Mouse (Mus musculus) C2C12 (cell line): ENCODE measurements around the gene Mapkapk2. TPM values are rescaled to one million over a fixed set of nuclear protein-coding genes. Genes with fewer than 3 reads are reported as not detected.

Experiments
- H3K27me3 ChIP-seq: one replicate; pipeline ENCODE4 v1.6.1; 2011; ENCODE audit not compliant: control insufficient read depth, insufficient read depth, insufficient read length
- H3K36me3 ChIP-seq: one replicate; pipeline ENCODE4 v1.6.1; 2011; ENCODE audit not compliant: control insufficient read depth, insufficient read depth
- H3K4me3 ChIP-seq: one replicate; pipeline ENCODE4 v1.5.1; 2011; ENCODE audit warnings: mild to moderate bottlenecking, control low read depth; ENCODE audit not compliant: poor library complexity, insufficient read depth, severe bottlenecking
- H3K79me2 ChIP-seq: one replicate; pipeline ENCODE4 v1.6.1; 2011; ENCODE audit not compliant: control insufficient read depth, insufficient read depth
- H3K79me3 ChIP-seq: one replicate; pipeline ENCODE4 v1.6.1; 2011; ENCODE audit warnings: low read depth, control low read depth
- H3ac ChIP-seq: one replicate; pipeline ENCODE3; 2011; ENCODE audit warnings: low read depth; ENCODE audit not compliant: control insufficient read depth, insufficient read length
- CEBPB ChIP-seq: IDR thresholded peaks from one replicate; pipeline ENCODE4 v1.6.1; 2011; ENCODE audit warnings: low read depth, mild to moderate bottlenecking, control low read depth, moderate library complexity
- CTCF ChIP-seq: IDR thresholded peaks from one replicate; pipeline ENCODE4 v1.5.1; 2011; ENCODE audit not compliant: control insufficient read depth, insufficient read depth, insufficient read length
- FOSL1 ChIP-seq: IDR thresholded peaks from one replicate; pipeline ENCODE4 v1.8.0; 2011; ENCODE audit warnings: mild to moderate bottlenecking, low read length; ENCODE audit not compliant: poor library complexity, insufficient read depth, severe bottlenecking
- MAX ChIP-seq: IDR thresholded peaks from one replicate; pipeline ENCODE4 v1.6.1; 2011; ENCODE audit warnings: mild to moderate bottlenecking, control low read depth
- MYOD1 ChIP-seq: IDR thresholded peaks from one replicate; pipeline ENCODE4 v1.6.1; 2011; ENCODE audit warnings: low read depth; ENCODE audit not compliant: control insufficient read depth, insufficient read length
- MYOG ChIP-seq: IDR thresholded peaks from one replicate; pipeline ENCODE4 v1.6.1; 2011; ENCODE audit not compliant: control insufficient read depth, insufficient read length; ENCODE audit errors: extremely low read depth
- USF1 ChIP-seq: IDR thresholded peaks from one replicate; pipeline ENCODE4 v1.6.1; 2011; ENCODE audit warnings: low read depth, mild to moderate bottlenecking, control low read depth, moderate library complexity
- polyA plus RNA-seq: library from polyadenylated mRNA; unstranded; fragments of >200 nt; fragmentation: generic; extraction: Trizol; gene quantifications from one replicate; pipeline ENCODE4 v1.2.1, GENCODE M21; 2012; ENCODE audit warnings: missing spikeins

Mapkapk2 gene
- polyA plus RNA-seq, 1 experiment, result 87.0 TPM

DNA sequence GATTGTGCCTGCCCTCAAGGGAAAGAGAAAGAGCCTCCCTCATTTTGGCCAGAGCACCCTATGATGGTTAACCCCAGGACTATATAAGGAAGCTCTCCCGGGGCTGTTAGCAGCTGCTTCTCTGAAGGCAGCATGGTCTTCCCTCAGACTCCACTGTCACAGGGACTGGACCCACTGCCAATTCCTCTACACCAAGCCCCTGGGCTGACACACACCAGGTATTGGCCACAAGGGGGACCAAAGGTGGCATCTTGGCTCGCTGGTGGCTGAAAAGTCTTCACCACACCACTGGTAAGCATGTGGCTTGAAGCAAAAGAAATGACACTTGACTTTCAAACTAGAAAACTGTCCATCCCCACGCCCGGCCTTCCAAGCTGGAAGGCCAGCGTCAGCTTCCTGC, 47.0 kb downstream of the Mapkapk2 start:
- H3K27me3 ChIP-seq, result no peaks in the 10 kb centered on the region
- TF ChIP-seq USF1, result no peak
- H3K4me3 ChIP-seq, result no peak overlapping the region
- H3K79me2 ChIP-seq, result no peaks in the 10 kb centered on the region
- H3K79me3 ChIP-seq, result no peaks in the 10 kb centered on the region
- H3ac ChIP-seq, result no peak overlapping the region
- peaks cover 20% of the 10 kb centered on the region for H3K36me3 ChIP-seq

DNA sequence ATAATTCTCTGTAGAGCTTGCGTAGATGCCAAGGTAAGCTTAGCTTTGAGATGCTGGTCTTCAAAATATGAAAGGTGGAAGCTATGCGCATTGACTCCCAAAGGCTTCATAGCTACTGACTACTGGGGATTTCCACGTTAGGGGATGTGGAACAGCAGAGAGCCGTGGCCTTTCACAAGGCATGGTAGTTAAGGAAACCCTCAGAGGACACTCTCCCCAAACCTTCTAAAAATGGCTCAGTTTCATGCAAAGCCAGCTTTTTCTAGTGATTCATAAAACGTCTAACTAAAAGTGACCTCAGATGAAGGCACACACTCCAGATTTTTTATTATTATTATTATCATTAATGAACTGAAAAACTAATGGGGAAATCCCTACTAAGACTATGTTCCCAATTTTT, 47.6 kb downstream of the Mapkapk2 start:
- TF ChIP-seq MYOD1 (no peak), CEBPB (no peak), CTCF (no peak), FOSL1 (no peak), USF1 (no peak), MYOG (no peak)
- Histone ChIP-seq H3K27me3 (no peaks in the 10 kb centered on the region), H3K79me2 (no peaks in the 10 kb centered on the region), H3K36me3 (peaks cover 18% of the 10 kb centered on the region), H3K79me3 (no peaks in the 10 kb centered on the region), H3ac (no peak overlapping the region), H3K4me3 (no peak overlapping the region)

DNA sequence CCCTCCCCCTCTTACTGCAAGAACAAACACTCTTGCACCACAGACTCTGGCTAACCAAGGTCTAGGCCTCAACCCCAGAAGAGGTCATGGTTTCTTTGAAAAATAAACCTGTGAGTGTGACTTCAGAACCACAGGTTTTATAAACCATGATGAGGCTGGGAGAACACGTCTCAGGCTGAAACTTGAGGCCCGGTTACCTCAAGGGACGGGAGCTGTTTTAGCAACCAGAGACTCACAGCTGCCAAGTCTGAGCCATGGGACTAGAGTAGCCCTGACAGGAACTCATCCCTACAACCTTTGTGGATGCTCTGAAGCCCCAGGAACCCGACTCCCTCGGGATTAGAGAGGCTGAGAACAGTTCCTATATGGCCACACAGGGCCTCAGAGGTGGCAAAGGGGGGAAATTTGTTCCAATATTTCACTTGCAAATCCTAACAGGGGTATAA, 48.2 kb downstream of the Mapkapk2 start:
- Histone ChIP-seq H3K4me3 (no peak overlapping the region), H3ac (no peak overlapping the region), H3K79me2 (no peaks in the 10 kb centered on the region), H3K36me3 (peaks cover 14% of the 10 kb centered on the region), H3K27me3 (no peaks in the 10 kb centered on the region), H3K79me3 (no peaks in the 10 kb centered on the region)
- no peak for TF ChIP-seq MYOD1
- no peak for TF ChIP-seq CEBPB
- TF ChIP-seq MYOG, result no peak
- no peak for TF ChIP-seq USF1
- TF ChIP-seq MAX, result no peak

DNA sequence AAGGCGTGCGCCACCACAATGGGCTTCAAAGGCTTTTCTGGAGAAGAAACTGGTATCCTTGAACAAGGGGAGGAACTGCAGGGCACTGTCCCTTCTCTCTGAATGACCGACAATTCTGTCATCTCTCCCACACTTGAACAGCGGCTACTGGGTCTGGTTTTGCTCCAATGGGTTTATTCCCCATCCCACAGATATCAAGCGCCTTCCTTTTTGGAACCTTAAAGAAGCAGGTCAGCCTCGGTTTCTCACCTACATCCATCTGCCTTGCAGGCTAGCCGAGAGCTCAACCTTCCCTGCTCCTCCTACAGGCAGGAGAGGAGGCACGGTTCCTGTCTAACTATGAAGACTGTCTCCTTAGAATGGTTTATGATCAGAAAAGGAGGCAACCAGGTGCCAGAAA, 48.7 kb downstream of the Mapkapk2 start:
- no peaks in the 10 kb centered on the region for H3K79me3 ChIP-seq
- no peaks in the 10 kb centered on the region for H3K79me2 ChIP-seq
- no peak overlapping the region for H3ac ChIP-seq
- peaks cover 13% of the 10 kb centered on the region for H3K36me3 ChIP-seq
- no peak for TF ChIP-seq MYOD1
- no peak for TF ChIP-seq MAX
- no peak for TF ChIP-seq MYOG
- no peak for TF ChIP-seq FOSL1
- TF ChIP-seq USF1, result no peak
- no peak for TF ChIP-seq CEBPB
- TF ChIP-seq CTCF, result no peak
- H3K27me3 ChIP-seq, result no peaks in the 10 kb centered on the region
- H3K4me3 ChIP-seq, result no peak overlapping the region

DNA sequence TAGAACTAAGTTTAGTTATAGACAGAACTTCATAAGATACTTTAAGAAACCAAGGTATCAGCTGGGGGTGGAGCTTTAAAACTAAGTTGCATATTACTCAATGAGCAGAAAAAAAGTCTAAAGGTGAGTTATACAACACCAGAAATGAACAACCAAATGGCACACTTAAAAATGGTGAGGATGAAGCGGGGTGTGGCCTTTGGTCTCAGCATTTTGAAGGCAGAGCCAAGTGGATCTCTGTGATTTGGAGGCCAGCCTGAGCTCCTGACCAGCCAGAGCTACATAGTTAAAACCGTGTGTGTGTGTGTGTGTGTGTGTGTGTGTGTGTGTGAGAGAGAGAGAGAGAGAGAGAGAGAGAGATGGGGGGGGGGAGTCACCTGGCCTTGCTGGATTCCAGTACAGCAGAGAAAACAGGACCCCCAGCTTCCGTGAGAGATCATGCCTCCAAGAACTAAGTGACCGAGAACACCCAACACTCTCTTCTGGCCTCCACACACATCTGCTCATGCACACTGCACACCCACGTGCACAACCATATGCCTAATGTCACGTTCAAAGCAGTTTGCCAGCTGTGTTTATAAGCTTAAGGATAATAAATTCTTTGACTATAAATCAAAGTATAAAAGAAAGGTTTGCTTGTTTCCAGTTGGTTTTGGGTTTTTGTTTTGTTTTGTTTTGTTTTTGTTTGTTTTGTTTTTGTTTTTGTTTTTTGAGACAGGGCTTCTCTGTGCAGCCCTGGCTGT, 49.3 kb downstream of the Mapkapk2 start:
- no peak for TF ChIP-seq USF1
- TF ChIP-seq CEBPB, result no peak
- TF ChIP-seq FOSL1, result no peak
- TF ChIP-seq MAX, result no peak
- no peak for TF ChIP-seq MYOD1
- no peak for TF ChIP-seq MYOG
- no peak for TF ChIP-seq CTCF
- H3ac ChIP-seq, result no peak overlapping the region
- no peaks in the 10 kb centered on the region for H3K79me2 ChIP-seq
- no peaks in the 10 kb centered on the region for H3K79me3 ChIP-seq
- no peak overlapping the region for H3K4me3 ChIP-seq
- no peaks in the 10 kb centered on the region for H3K27me3 ChIP-seq
- peaks cover 7% of the 10 kb centered on the region for H3K36me3 ChIP-seq

DNA sequence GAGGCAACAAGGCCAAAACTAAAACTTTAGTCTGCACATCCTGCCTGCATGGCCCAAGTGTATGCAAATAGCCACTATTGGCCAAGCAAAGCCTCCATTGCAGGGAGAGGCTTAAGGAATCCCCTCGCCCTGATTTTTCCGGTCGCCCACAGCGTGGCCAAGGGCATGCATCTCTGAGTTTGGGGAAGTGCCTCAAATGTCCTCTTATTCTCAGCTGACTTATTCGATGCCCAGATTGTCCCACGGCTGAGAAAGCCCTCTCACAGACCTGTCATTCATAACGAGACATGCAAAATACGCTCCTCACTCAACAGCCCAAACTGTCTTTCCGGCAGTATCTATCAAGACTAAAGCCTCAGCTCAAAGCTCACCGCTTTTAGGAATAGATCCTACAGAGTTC, 51.0 kb downstream of the Mapkapk2 start:
- no peak for TF ChIP-seq CTCF
- no peak for TF ChIP-seq MYOD1
- no peaks in the 10 kb centered on the region for H3K36me3 ChIP-seq
- H3ac ChIP-seq, result no peak overlapping the region

More for the DNA sequence above, 51.0 kb downstream of the Mapkapk2 start:
- H3K4me3 ChIP-seq, result no peak overlapping the region
- no peaks in the 10 kb centered on the region for H3K27me3 ChIP-seq
- H3K79me3 ChIP-seq, result no peaks in the 10 kb centered on the region
- H3K79me2 ChIP-seq, result no peaks in the 10 kb centered on the region
